Mouse (Mus musculus): ENCODE results near the gene Naa80. TPM values are rescaled to one million over a fixed set of nuclear protein-coding genes. Genes with fewer than 3 reads are reported as not detected.

Naa80 gene
- 29.9 and 32.8 TPM in 2 replicates for total RNA-seq (2014; rRNA removed)
- 17.8 and 19.4 TPM in 2 replicates for polyA plus RNA-seq (2015; fragmentation: Nextera tagmentation; extraction: Ambion mirVana)

DNA sequence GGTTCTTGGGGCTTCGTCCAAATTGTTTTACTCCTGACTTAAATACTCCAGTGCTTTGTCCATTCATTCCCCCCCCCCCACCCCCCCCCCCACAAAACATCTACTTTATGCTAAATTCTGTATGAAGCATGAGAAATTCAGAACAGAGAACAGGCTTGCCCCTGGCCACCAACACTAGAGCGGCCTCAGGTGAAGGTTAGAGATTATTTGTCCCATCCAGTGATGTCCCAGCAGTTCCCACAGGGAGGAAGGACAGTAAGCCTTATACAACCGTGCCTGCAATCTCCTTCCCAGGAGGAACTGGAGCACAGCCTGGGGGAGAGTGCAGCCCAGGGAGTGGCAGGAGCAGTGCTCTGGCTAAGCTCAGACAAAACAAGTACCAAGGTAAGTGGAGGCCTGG, at the start of gene Naa80:
TSS of gene Naa80 (plus strand) at position 301 of the 400 bp plus-strand sequence.
- Histone ChIP-seq H3K4me1 (ENCODE audit: insufficient read depth, low read length) (peaks cover 9% of the 10 kb centered on the region; the same call in 1 of the 2 replicates), H3K27me3 (ENCODE audit: insufficient read depth, low read length) (no peaks in the 10 kb centered on the region), H3K36me3 (ENCODE audit: insufficient read depth, low read length) (peaks cover 11% of the 10 kb centered on the region; the same call in 1 of the 2 replicates), H3K9me3 (ENCODE audit: low read length) (no peaks in the 10 kb centered on the region), H3K9ac (replicated peaks; ENCODE audit: low read length) (no peak within 1 kb of the TSS), H3K4me3 (ENCODE audit: low read length) (no peak within 1 kb of the TSS), H3K4me2 (ENCODE audit: low read depth, low read length) (no peak within 1 kb of the TSS), H3K27ac (peak within 1 kb of the TSS; percentile 88)
- ATAC-seq = no peak
- DNase-seq (ENCODE audit: low spot score) = no peak
- 77% methylated on average over 3 of the region's 3 CpGs for WGBS
- TF ChIP-seq CTCF (IDR thresholded peaks at IDR 0.05; ENCODE audit: low read depth) = no peak

GRCm38 (mm10) chr9:107533791-107534407, 44.8 kb upstream of the Naa80 start, which contains the start of gene Tmem115:
Gene Tmem115 (plus strand): TSS chr9:107533945.
- Histone ChIP-seq H3K27ac (peak within 1 kb of the TSS; percentile 90), H3K4me2 (ENCODE audit: low read depth, low read length) (peak within 1 kb of the TSS; percentile 98), H3K9me3 (ENCODE audit: low read length) (no peaks in the 10 kb centered on the region), H3K9ac (replicated peaks; ENCODE audit: low read length) (peak within 1 kb of the TSS; percentile 86), H3K4me3 (ENCODE audit: low read length) (peak within 1 kb of the TSS; percentile 90), H3K36me3 (ENCODE audit: insufficient read depth, low read length) (peaks cover 13% of the 10 kb centered on the region; the same call in 1 of the 2 replicates), H3K4me1 (ENCODE audit: insufficient read depth, low read length) (peaks cover 26% of the 10 kb centered on the region), H3K27me3 (ENCODE audit: insufficient read depth, low read length) (no peaks in the 10 kb centered on the region)
- under 1% methylated on average over 46 of the region's 48 CpGs for WGBS
- DNase-seq (ENCODE audit: low spot score) (peak; percentile 99), ATAC-seq (peak; percentile 99)
- TF ChIP-seq CTCF (IDR thresholded peaks at IDR 0.05; ENCODE audit: low read depth) = no peak

DNA sequence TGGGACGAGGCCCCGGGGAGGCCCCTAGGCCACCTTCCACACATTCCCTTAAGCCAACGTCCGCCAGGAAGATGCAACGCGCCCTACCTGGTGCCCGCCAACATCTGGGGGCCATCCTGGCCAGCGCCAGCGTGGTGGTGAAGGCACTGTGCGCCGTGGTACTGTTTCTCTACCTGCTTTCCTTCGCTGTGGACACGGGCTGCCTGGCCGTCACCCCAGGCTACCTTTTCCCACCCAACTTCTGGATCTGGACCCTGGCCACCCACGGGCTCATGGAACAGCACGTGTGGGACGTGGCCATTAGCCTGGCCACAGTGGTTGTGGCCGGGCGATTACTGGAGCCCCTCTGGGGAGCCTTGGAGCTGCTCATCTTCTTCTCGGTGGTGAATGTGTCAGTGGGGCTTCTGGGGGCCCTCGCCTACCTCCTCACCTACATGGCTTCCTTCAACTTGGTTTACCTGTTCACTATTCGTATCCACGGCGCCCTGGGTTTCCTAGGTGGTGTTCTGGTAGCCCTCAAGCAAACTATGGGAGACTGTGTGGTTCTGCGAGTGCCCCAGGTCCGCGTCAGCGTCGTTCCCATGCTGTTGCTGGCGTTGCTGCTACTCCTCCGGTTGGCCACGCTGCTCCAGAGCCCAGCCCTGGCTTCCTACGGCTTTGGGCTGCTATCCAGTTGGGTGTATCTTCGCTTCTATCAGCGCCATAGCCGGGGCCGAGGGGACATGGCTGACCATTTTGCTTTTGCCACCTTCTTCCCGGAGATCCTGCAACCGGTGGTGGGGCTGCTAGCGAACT, 44.1 kb upstream of the Naa80 start:
- peak; percentile 59 for DNase-seq (ENCODE audit: low spot score)
- WGBS = under 1% methylated on average over 40 of the region's 40 CpGs
- H3K9me3 ChIP-seq (ENCODE audit: low read length) = no peaks in the 10 kb centered on the region

GRCm38 (mm10) chr9:107538231-107538630, 40.5 kb upstream of the Naa80 start:
- Histone ChIP-seq H3K27ac (no peak overlapping the region), H3K27me3 (ENCODE audit: insufficient read depth, low read length) (no peaks in the 10 kb centered on the region), H3K4me3 (ENCODE audit: low read length) (no peak overlapping the region), H3K36me3 (ENCODE audit: insufficient read depth, low read length) (peaks cover 18% of the 10 kb centered on the region; the same call in 1 of the 2 replicates), H3K4me1 (ENCODE audit: insufficient read depth, low read length) (peaks cover 39% of the 10 kb centered on the region), H3K4me2 (ENCODE audit: low read depth, low read length) (no peak overlapping the region), H3K9me3 (ENCODE audit: low read length) (no peaks in the 10 kb centered on the region), H3K9ac (replicated peaks; ENCODE audit: low read length) (no peak overlapping the region)
- DNase-seq (ENCODE audit: low spot score) (no peak), ATAC-seq (no peak)
- no peak for TF ChIP-seq CTCF (IDR thresholded peaks at IDR 0.05; ENCODE audit: low read depth)
- 78% methylated on average over 7 of the region's 7 CpGs for WGBS

More for the DNA sequence above, 44.1 kb upstream of the Naa80 start:
- Histone ChIP-seq H3K4me2 (ENCODE audit: low read depth, low read length) (peak overlapping the region; percentile 98), H3K4me3 (ENCODE audit: low read length) (peak overlapping the region; percentile 90), H3K36me3 (ENCODE audit: insufficient read depth, low read length) (peaks cover 18% of the 10 kb centered on the region; the same call in 1 of the 2 replicates), H3K9ac (replicated peaks; ENCODE audit: low read length) (peak overlapping the region; percentile 86), H3K4me1 (ENCODE audit: insufficient read depth, low read length) (peaks cover 26% of the 10 kb centered on the region), H3K27ac (peak overlapping the region; percentile 90), H3K27me3 (ENCODE audit: insufficient read depth, low read length) (no peaks in the 10 kb centered on the region)
- ATAC-seq = no peak
- TF ChIP-seq CTCF (IDR thresholded peaks at IDR 0.05; ENCODE audit: low read depth) = no peak

DNA sequence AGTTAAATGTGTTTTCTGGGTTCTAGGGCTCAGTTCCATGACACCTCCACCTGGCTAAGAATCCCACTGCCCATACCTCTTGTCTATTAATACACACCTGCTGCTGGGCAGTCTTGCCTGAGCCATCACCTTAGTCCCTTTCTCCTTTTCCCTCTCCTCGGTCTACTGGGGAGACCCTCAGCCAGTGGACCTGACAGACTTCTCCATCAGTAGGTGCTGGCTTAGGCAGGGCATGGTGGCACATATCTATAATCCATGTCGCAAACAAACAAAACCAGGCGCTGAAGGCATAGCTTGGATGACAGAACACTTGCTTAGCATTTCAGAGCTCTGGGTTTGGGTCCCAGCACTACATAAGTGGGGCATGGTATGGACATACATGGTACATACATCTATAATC, 40.0 kb upstream of the Naa80 start:
- Histone ChIP-seq H3K36me3 (ENCODE audit: insufficient read depth, low read length) (peaks cover 18% of the 10 kb centered on the region; the same call in 1 of the 2 replicates), H3K4me2 (ENCODE audit: low read depth, low read length) (no peak overlapping the region), H3K27me3 (ENCODE audit: insufficient read depth, low read length) (no peaks in the 10 kb centered on the region), H3K9me3 (ENCODE audit: low read length) (no peaks in the 10 kb centered on the region), H3K4me3 (ENCODE audit: low read length) (no peak overlapping the region), H3K27ac (no peak overlapping the region), H3K4me1 (ENCODE audit: insufficient read depth, low read length) (peaks cover 39% of the 10 kb centered on the region), H3K9ac (replicated peaks; ENCODE audit: low read length) (no peak overlapping the region)
- no peak for ATAC-seq
- no peak for TF ChIP-seq CTCF (IDR thresholded peaks at IDR 0.05; ENCODE audit: low read depth)
- no peak for DNase-seq (ENCODE audit: low spot score)
- 91% methylated on average over 3 of the region's 3 CpGs for WGBS

DNA sequence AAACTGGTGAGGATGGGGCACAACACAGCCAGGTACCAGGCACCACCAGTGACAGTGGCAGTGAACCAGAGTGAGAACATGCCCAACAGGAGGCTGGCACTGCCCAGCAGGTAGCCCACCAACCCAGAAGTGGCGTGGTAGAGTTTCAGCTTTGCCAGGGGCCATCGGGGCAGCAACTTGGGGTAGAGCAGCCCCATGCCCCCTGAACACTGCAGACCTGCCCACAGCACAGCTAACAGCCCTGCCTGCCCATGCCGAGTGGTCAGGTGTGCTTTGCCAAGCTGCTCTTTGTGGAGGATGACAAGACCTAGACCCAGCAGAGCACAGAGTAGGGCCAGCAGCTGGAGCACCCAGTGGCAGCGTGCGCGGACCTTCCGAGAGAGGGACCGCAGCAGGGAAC, 38.7 kb upstream of the Naa80 start:
- Histone ChIP-seq H3K4me1 (ENCODE audit: insufficient read depth, low read length) (peaks cover 38% of the 10 kb centered on the region), H3K9ac (replicated peaks; ENCODE audit: low read length) (no peak overlapping the region), H3K4me3 (ENCODE audit: low read length) (no peak overlapping the region), H3K9me3 (ENCODE audit: low read length) (no peaks in the 10 kb centered on the region), H3K27me3 (ENCODE audit: insufficient read depth, low read length) (no peaks in the 10 kb centered on the region), H3K36me3 (ENCODE audit: insufficient read depth, low read length) (peaks cover 18% of the 10 kb centered on the region; the same call in 1 of the 2 replicates), H3K27ac (no peak overlapping the region), H3K4me2 (ENCODE audit: low read depth, low read length) (no peak overlapping the region)
- DNase-seq (ENCODE audit: low spot score) = no peak
- TF ChIP-seq CTCF (IDR thresholded peaks at IDR 0.05; ENCODE audit: low read depth) = no peak
- ATAC-seq = no peak
- WGBS = 93% methylated on average over 8 of the region's 8 CpGs
